ENCODE assay signal across 21 mouse cellular contexts in genomic region chr8:106364837-106365236, GRCm38 (mm10). TPM values are rescaled to one million over a fixed set of nuclear protein-coding genes. Genes with fewer than 3 reads are reported as not detected.
DNase-seq lines count a peak whose midpoint lies in the region; ATAC-seq and TF ChIP-seq lines count a peak whose summit lies in the region.
"Had no signal": no experiment of that assay in that cellular context is flagged by ENCODE, and none has a peak within 500 bp of the region (broad histone marks: within the 10 kb centered on the region; RNA-seq: fewer than 3 reads in every experiment).

No protein-coding gene starts in this region.

- peaks cover 0 to 11% of the 10 kb centered on the region in 2 experiments; a peak in 2 of 4 replicates for H3K36me3 ChIP-seq in MEL (ENCODE audit: control insufficient read depth in 1 of 2, insufficient read depth in 2 of 2, low read length in 2 of 2)
- H3K36me3 ChIP-seq: embryonic facial prominence, embryonic 10.5 days; embryonic facial prominence, embryonic 12.5 days; forebrain, embryonic 15.5 days; G1E had no signal

- peak; percentile 61 for DNase-seq in MEL (ENCODE audit: low read depth, low spot score)
- DNase-seq in adrenal gland, adult 2 months, result no peak
- DNase-seq in thymus, postnatal 14 days, result no peak
- DNase-seq: adrenal gland, postnatal 10 days; adrenal gland, postnatal 25 days; cerebellum, adult 11 months; cerebellum, adult 18-20 months; cerebellum, adult 9-10 months; cerebellum, postnatal 14 days; cerebellum, postnatal 36 days; forebrain, postnatal 0 days had no signal

- H3K9ac ChIP-seq in MEL (ENCODE audit: control insufficient read depth, low read depth, low read length, poor library complexity, severe bottlenecking), result no peak overlapping the region
- H3K9ac ChIP-seq: embryonic facial prominence, embryonic 12.5 days; forebrain, embryonic 13.5 days; forebrain, embryonic 15.5 days; forebrain, postnatal 0 days had no signal

- no peak for TF ChIP-seq POLR2A in MEL (IDR thresholded peaks at IDR 0.05; ENCODE audit: control insufficient read depth in 1 of 2, insufficient read depth in 1 of 2, low read depth in 1 of 2, low read length in 2 of 2, poor library complexity in 1 of 2)

- TF ChIP-seq EP300 in MEL (IDR thresholded peaks at IDR 0.05; ENCODE audit: low read depth in 1 of 2, low read length in 2 of 2), result peak; percentile 86 to 89

- H3K9me3 ChIP-seq in MEL (replicated peaks; ENCODE audit: insufficient read depth, low read length), result no peaks in the 10 kb centered on the region
- H3K9me3 ChIP-seq: embryonic facial prominence, embryonic 10.5 days; forebrain, embryonic 13.5 days; forebrain, embryonic 15.5 days had no signal

- H3K4me1 ChIP-seq in MEL (ENCODE audit: control insufficient read depth in 1 of 2, insufficient read depth in 2 of 2, low read length in 2 of 2), result peaks cover 8 to 13% of the 10 kb centered on the region in 2 experiments
- H3K4me1 ChIP-seq: embryonic facial prominence, embryonic 10.5 days; embryonic facial prominence, embryonic 12.5 days; forebrain, embryonic 13.5 days; forebrain, embryonic 15.5 days had no signal

- no peak overlapping the region for H3K4me3 ChIP-seq in MEL (ENCODE audit: control insufficient read depth in 1 of 2, insufficient read depth in 1 of 2, low read depth in 2 of 2, low read length in 2 of 2)
- H3K4me3 ChIP-seq: embryonic facial prominence, embryonic 10.5 days; embryonic facial prominence, embryonic 12.5 days; forebrain, embryonic 13.5 days; forebrain, embryonic 15.5 days had no signal

- ATAC-seq in common myeloid progenitor, adult 5-6 weeks (replicated peaks; ENCODE audit: low read depth, poor library complexity, severe bottlenecking), result 0 out of 2 replicates have a peak, but pooled peaks have one; percentile 7
- 0 out of 2 replicates have a peak, but pooled peaks have one; percentile 22 for ATAC-seq in megakaryocyte-erythroid progenitor cell, adult 5-6 weeks (replicated peaks; ENCODE audit: low FRiP score, low TSS enrichment, poor library complexity, severe bottlenecking)
- ATAC-seq: activated CD4-positive, CD25-positive, alpha-beta regulatory T cell, adult 4 months; CD4-positive, CD25-positive, alpha-beta regulatory T cell, adult 4 months; forebrain, embryonic 13.5 days; forebrain, embryonic 15.5 days; forebrain, postnatal 0 days; Patski had no signal

- H3K27me3 ChIP-seq in MEL (ENCODE audit: control insufficient read depth in 1 of 2, insufficient read depth in 2 of 2, low read length in 2 of 2), result peaks cover 0 to 3% of the 10 kb centered on the region in 2 experiments; a peak in 1 of 4 replicates
- H3K27me3 ChIP-seq: embryonic facial prominence, embryonic 12.5 days; forebrain, embryonic 13.5 days; forebrain, embryonic 15.5 days had no signal

- peak overlapping the region; percentile 50; the same call in 1 of the 2 replicates for H3K27ac ChIP-seq in MEL (ENCODE audit: control insufficient read depth, low read depth, low read length)
- H3K27ac ChIP-seq: embryonic facial prominence, embryonic 10.5 days; embryonic facial prominence, embryonic 12.5 days; forebrain, embryonic 13.5 days; forebrain, embryonic 15.5 days had no signal

- H3K79me2 ChIP-seq in MEL (ENCODE audit: control insufficient read depth, insufficient read depth, low read length, poor library complexity), result no peaks in the 10 kb centered on the region

- no peak for TF ChIP-seq CTCF in MEL (IDR thresholded peaks at IDR 0.05 in 2 of 3, conservative IDR thresholded peaks at IDR 0.05 in 1 of 3; ENCODE audit: control insufficient read depth in 1 of 3, insufficient read depth in 1 of 3, low read depth in 2 of 3, low read length in 3 of 3, poor library complexity in 1 of 3, severe bottlenecking in 1 of 3)

- TF ChIP-seq RAD21 in MEL (IDR thresholded peaks at IDR 0.05; ENCODE audit: low read depth, low read length), result no peak

TF ChIP-seq in MEL, 35 proteins besides CTCF, POLR2A, EP300 and RAD21:
- no peak for TF ChIP-seq NRF1 (IDR thresholded peaks at IDR 0.05; ENCODE audit: insufficient read depth, low read depth, low read length, poor library complexity, severe bottlenecking)
- TF ChIP-seq USF1 (IDR thresholded peaks at IDR 0.05; ENCODE audit: low read depth, low read length), result no peak
- no peak for TF ChIP-seq CHD2 (IDR thresholded peaks at IDR 0.05; ENCODE audit: low read length)
- TF ChIP-seq RCOR1 (IDR thresholded peaks at IDR 0.05; ENCODE audit: low read depth, low read length), result peak; percentile 92
- peak; percentile 74 for TF ChIP-seq SIN3A (IDR thresholded peaks at IDR 0.05; ENCODE audit: low read length)
- peak; percentile 87 for TF ChIP-seq BHLHE40 (IDR thresholded peaks at IDR 0.05; ENCODE audit: borderline replicate concordance, low read depth, low read length)
- no peak for TF ChIP-seq TAL1 (IDR thresholded peaks at IDR 0.05; ENCODE audit: low read length)
- no peak for TF ChIP-seq GABPA (IDR thresholded peaks at IDR 0.05; ENCODE audit: low read depth, low read length)
- peak; percentile 60; the same call in 1 of the 2 replicates for TF ChIP-seq MYC (IDR thresholded peaks at IDR 0.05; ENCODE audit: low read depth, low read length)
- TF ChIP-seq HCFC1 (IDR thresholded peaks at IDR 0.05; ENCODE audit: low read depth, low read length), result 0 out of 2 replicates have a peak, but pooled peaks have one; percentile 23
- no peak for TF ChIP-seq ZMIZ1 (IDR thresholded peaks at IDR 0.05; ENCODE audit: low read depth, low read length)
- no peak for TF ChIP-seq MAX (IDR thresholded peaks at IDR 0.05; ENCODE audit: low read length)
- peak; percentile 81 for TF ChIP-seq ETS1 (IDR thresholded peaks at IDR 0.05; ENCODE audit: low read depth, low read length)
- no peak for TF ChIP-seq POLR2AphosphoS5 (IDR thresholded peaks at IDR 0.05; ENCODE audit: borderline replicate concordance, low read depth, low read length)
- peak; percentile 81 for TF ChIP-seq MYB (IDR thresholded peaks at IDR 0.05; ENCODE audit: low read depth, low read length)
- peak; percentile 84 for TF ChIP-seq GATA1 (IDR thresholded peaks at IDR 0.05; ENCODE audit: low read depth, low read length)
- no peak for TF ChIP-seq POLR2AphosphoS2 (IDR thresholded peaks at IDR 0.05; ENCODE audit: low read length)
- TF ChIP-seq MXI1 (IDR thresholded peaks at IDR 0.05; ENCODE audit: low read depth, low read length), result 0 out of 2 replicates have a peak, but pooled peaks have one; percentile 39
- peak; percentile 75 for TF ChIP-seq TCF12 (IDR thresholded peaks at IDR 0.05; ENCODE audit: low read depth, low read length)
- TF ChIP-seq CHD1 (IDR thresholded peaks at IDR 0.05; ENCODE audit: low read depth, low read length), result no peak
- TF ChIP-seq UBTF (IDR thresholded peaks at IDR 0.05; ENCODE audit: borderline replicate concordance, insufficient read depth, low read depth, low read length), result no peak
- no peak for TF ChIP-seq E2F4 (IDR thresholded peaks at IDR 0.05; ENCODE audit: borderline replicate concordance, low read depth, low read length)
- TF ChIP-seq ZC3H11A (IDR thresholded peaks at IDR 0.05; ENCODE audit: low read depth, low read length), result no peak
- TF ChIP-seq NELFE (IDR thresholded peaks at IDR 0.05; ENCODE audit: low read depth, low read length), result no peak
- no peak for TF ChIP-seq USF2 (IDR thresholded peaks at IDR 0.05; ENCODE audit: borderline replicate concordance in 1 of 2, insufficient read depth in 1 of 2, low read depth in 1 of 2, low read length in 2 of 2)
- no peak for TF ChIP-seq JUND (IDR thresholded peaks at IDR 0.05; ENCODE audit: low read depth, low read length)
- no peak for TF ChIP-seq ELF1 (IDR thresholded peaks at IDR 0.05; ENCODE audit: low read depth, low read length)
- no peak for TF ChIP-seq SMC3 (IDR thresholded peaks at IDR 0.05; ENCODE audit: low read depth, low read length)
- no peak for TF ChIP-seq MAZ (IDR thresholded peaks at IDR 0.05; ENCODE audit: low read depth, low read length)
- TF ChIP-seq ZKSCAN1 (IDR thresholded peaks at IDR 0.05; ENCODE audit: low read depth, low read length), result no peak
- TF ChIP-seq ZNF384 (IDR thresholded peaks at IDR 0.05; ENCODE audit: low read depth, low read length), result no peak
- TF ChIP-seq MAFK (IDR thresholded peaks at IDR 0.05; ENCODE audit: borderline replicate concordance, low read depth, low read length), result peak; percentile 63; the same call in 1 of the 2 replicates
- TF ChIP-seq MEF2A (IDR thresholded peaks at IDR 0.05; ENCODE audit: extremely low read depth, insufficient replicate concordance, low read depth, low read length, poor library complexity, severe bottlenecking), result peak; percentile 57; the same call in 1 of the 2 replicates
- no peak for TF ChIP-seq TBP (IDR thresholded peaks at IDR 0.05; ENCODE audit: low read depth, low read length)
- 0 out of 2 replicates have a peak, but pooled peaks have one; percentile 14 for TF ChIP-seq KAT2A (conservative IDR thresholded peaks at IDR 0.05; ENCODE audit: low read depth, low read length)

RNA-seq across cellular contexts. Expression of gene Smpd3, which starts 27.0 kb away (rescaled TPM):
- total RNA-seq in MEL (2012; rRNA removed), result 0.04 and 0.07 TPM in 2 replicates
- under 1 TPM in 1 of 2 experiments, not detected in 1; 0.08 TPM for polyA plus RNA-seq in MEL (2012; ENCODE audit: insufficient read depth in 1 of 2, insufficient read length in 2 of 2, low read depth in 1 of 2, low replicate concordance in 2 of 2, missing spikeins in 1 of 2)
- total RNA-seq in common myeloid progenitor, adult 5-6 weeks (2017), result 0.14 and 0.92 TPM in 2 replicates
- 0.07 TPM in 1 of 2 replicates, not detected in the other for total RNA-seq in megakaryocyte-erythroid progenitor cell, adult 5-6 weeks (2014; fragmentation: Nextera tagmentation)
- total RNA-seq in megakaryocyte-erythroid progenitor cell, adult 5-6 weeks (2017), result not detected in 2 replicates
- total RNA-seq in adrenal gland, adult 2 months (2021), result 10 to 100 TPM in 1 of 2 experiments, 1 to 10 TPM in 1; 6.4 to 13.7 TPM
- 5.4 and 5.8 TPM in 2 replicates for polyA plus RNA-seq in adrenal gland, adult 2 months (2012; rRNA removed)
- total RNA-seq: G1E had no signal
- polyA plus RNA-seq: activated CD4-positive, CD25-positive, alpha-beta regulatory T cell, adult 4 months; G1E had no signal

RNA-seq across cellular contexts. Expression of gene Zfp90, which starts 50.3 kb away (rescaled TPM):
- total RNA-seq in MEL (2012; rRNA removed), result 2.5 and 2.6 TPM in 2 replicates
- polyA plus RNA-seq in MEL (2012; ENCODE audit: insufficient read depth in 1 of 2, insufficient read length in 2 of 2, low read depth in 1 of 2, low replicate concordance in 2 of 2, missing spikeins in 1 of 2), result 1 to 10 TPM in 1 of 2 experiments, not detected in 1; 3.9 TPM
- total RNA-seq in common myeloid progenitor, adult 5-6 weeks (2017), result 13.4 and 13.5 TPM in 2 replicates
- total RNA-seq in megakaryocyte-erythroid progenitor cell, adult 5-6 weeks (2014; fragmentation: Nextera tagmentation), result 5.7 and 9.5 TPM in 2 replicates
- total RNA-seq in megakaryocyte-erythroid progenitor cell, adult 5-6 weeks (2017), result 5.3 and 9.1 TPM in 2 replicates
- 1 to 10 TPM; 3.1 to 6.8 TPM for total RNA-seq in adrenal gland, adult 2 months (2021)
- 0.68 and 1.2 TPM in 2 replicates for polyA plus RNA-seq in adrenal gland, adult 2 months (2012; rRNA removed)
- polyA plus RNA-seq: G1E had no signal
